Mouse (Mus musculus) adrenal gland (tissue): ENCODE data around the gene Arfgap1.

Experiments
- intact Hi-C: fragments of 180-260 bp; cut with DNase I; formaldehyde crosslinking; loops from one replicate; pipeline ENCODE4 v1.15.1; 2025

The Arfgap1 gene

DNA sequence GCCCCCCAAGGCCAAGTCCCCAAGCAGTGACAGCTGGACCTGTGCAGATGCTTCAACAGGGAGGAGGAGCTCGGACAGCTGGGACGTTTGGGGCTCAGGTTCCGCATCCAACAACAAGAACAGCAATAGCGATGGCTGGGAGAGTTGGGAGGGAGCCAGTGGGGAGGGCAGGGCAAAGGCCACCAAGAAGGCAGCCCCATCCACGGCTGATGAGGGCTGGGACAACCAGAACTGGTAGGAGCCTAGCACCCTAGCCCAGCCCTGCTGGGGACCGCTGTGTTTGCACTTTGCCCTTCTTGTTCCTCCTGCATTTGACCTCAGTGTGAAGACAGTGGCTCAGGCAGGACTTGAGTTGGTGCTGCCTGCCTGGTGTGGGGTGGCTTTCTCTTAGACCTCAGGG is 14.1 kb downstream of the Arfgap1 start:
- intact Hi-C loops = no loop called here

DNA sequence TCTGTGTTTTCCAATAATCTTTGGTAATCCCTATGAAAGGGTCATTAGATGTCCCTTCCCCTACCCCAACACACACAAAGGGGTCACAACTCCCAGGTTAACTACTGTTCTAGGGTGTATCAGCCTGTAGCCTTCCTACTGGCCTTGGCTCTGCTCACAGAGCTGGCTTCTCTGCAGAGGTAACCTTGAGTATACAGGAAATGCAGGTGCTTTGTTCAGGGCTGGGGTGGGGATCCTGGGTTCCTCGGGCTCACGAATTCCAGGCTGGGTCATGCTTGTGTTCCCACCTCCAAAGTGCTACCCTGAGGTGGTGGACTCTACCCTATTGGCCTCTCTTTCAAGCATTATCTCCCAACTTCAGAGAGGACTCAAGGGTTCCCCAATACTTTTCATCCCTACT is 18.6 kb downstream of the Arfgap1 start:
- intact Hi-C loops = no loop called here

DNA sequence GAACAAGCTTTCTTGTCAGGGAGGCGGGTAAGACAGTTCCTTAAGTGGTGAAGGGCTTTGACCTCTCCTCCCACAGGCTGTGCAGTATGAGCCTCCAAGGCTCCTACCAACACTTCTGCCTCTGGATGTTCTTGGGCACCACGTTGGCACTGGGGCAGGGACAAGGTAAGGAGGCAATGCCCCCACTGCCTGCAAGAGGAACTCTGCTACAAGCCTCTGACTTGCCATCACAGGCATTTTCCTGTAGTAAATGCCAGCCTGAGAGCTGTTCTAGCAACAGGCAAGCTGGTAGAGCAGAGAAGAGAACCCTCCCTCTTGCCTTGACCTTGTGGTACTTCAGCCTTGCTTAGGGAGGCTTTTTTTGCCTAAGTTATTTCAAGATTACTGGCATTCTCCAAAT is 19.4 kb downstream of the Arfgap1 start, which contains the start of gene Col20a1:
TSS of gene Col20a1 (plus strand) at position 87 of the 400 bp plus-strand sequence.
- intact Hi-C loops = no loop called here

DNA sequence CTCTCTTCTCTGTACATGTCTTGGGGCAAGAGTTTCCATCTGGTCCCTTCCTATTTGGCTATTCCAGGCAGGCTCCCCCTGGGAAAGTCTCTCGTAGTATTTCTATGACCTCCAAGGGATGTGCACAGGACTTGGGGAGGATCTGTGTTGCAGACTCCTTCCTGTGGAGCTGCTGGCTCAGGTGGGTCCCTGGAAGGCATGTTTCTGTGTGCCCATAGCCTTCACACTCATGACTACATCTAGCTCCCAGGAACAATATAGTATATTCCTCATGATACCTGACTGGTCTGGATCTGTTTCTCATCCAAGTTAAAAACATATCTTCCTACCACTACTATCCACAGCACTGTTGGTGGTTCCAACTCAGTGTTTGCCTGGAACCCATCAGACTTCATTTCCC is 20.0 kb downstream of the Arfgap1 start:
- intact Hi-C loops = no loop called here

DNA sequence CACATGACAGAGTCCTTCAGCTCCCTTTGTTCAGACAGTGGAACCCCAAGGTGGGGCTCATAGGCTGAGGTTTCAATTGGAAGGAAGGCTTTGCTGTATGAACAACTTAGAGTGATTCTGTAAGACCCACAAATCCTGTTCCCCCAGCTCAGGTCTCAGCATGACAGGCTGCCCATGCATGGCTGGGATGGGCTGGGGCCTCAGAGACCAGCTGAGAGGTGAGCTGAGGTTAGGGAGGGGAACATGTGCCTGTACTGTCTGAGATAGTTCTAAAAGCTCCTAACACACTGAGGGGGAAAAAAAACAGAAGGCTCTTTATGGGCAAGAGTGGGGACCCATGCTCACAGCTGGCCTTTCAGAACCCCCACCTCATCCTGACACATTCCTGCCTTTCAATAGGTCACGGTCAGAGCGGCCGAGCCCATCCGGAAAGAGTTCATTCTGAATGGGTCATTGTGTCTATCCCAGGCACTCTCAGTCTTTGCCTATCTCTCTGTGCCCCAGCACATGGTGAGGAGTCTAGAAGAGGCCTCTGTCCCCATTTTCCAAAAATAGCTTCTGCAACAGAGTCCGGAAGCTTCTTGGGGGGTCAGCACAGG is 20.5 kb downstream of the Arfgap1 start:
- intact Hi-C loops = no loop called here

DNA sequence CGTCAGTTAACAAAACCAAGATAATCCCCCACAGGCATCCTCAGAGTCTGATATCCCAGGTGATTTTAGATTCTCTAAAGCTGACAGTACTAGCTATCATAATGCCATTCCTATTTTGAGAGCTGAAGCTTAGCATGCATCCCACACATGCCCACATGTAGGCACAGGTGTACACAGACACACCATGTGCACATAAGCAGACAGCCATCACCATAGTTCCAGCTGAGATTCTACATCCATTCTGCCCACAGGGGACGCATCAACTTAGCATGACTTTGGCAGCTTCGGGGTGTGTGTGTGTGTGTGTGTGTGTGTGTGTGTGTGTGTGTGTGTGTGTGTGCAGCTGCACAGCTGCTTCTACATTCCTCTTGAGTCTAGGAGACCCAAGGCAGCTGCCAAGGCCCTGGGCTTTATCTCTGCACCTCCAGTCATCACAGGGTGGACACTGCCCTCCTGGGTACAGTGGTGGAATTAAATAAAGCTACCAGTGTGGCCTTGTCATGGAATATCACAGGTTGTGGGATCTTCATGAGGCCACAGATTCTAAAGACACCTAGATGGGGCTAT is 21.4 kb downstream of the Arfgap1 start:
- intact Hi-C loops = no loop called here

DNA sequence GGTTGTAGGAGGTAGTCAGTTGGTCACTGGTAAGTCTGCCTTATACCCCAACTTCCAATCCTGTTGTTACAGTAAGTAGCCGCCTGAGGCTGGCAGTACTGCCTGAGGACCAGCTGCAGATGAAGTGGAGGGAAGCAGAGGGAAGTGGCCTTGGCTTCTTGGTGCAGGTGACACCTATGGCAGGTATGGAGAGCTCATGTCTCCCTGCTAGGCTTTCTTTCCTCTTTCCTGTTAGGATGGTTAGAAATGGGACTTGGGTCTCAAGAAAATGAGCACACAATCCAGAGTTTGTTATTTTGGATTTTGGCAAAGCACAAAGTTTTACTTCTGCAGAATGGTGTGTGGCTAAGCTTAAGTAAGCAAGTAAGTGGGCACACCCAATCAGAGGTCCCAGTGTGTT is 21.9 kb downstream of the Arfgap1 start:
- intact Hi-C loops = no loop called here

DNA sequence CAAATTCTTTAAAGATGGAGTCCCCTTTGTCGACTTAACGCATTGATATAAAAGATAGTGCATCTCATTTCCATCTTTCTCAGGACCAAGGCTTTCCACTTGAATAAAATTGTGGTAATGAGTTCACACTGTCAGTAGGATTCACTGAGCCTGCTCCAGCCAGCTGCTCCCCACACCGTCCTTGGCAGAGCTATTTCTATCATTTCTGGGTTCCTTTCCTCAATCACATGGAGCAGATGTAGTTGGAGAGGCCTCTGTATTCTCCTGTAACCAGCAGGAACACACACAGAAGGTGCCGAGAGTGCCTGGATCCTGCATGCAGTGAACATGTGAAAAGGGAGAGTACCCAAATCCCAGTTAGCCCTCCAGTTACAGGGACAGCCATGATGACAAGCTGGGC is 23.3 kb downstream of the Arfgap1 start:
- intact Hi-C loops = no loop called here

DNA sequence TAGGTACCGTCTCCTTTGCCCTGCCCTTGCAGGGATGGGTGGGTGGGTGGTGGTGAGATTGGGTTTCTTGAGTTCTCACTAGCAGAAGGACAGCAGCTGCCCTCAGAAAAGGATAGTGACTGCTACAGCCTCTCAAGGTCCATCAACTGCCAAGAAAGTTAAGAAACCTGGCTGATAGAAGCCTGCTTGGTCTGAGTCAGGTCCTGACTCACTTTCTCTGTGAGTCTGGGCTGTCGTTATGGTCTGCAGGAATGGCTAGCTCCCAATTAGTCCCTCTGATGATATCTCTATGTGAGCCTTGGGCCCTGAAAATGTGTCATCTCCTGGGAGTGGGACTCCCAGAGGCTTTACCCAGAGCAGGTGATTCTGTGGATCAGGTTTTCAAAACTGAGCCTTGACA is 27.3 kb downstream of the Arfgap1 start:
- intact Hi-C loops = no loop called here

DNA sequence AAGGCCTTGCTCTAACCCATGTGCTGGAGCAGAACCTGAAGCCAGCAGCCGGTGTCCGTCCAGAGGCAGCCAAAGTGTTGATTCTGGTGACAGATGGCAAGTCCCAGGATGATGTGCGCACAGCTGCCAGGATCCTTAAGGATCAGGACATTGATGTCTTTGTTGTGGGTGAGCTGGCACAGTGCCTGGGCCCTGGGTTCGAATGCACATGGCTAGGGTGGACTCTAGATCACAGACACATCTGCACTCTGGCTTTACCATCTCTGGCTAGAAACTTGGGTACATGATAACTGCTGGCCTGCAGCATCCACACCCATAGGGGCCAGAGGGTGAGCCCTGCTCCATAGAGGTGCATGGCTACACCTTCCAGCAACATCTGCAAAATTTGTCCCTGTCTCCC is 28.4 kb downstream of the Arfgap1 start:
- intact Hi-C loops = no loop called here

DNA sequence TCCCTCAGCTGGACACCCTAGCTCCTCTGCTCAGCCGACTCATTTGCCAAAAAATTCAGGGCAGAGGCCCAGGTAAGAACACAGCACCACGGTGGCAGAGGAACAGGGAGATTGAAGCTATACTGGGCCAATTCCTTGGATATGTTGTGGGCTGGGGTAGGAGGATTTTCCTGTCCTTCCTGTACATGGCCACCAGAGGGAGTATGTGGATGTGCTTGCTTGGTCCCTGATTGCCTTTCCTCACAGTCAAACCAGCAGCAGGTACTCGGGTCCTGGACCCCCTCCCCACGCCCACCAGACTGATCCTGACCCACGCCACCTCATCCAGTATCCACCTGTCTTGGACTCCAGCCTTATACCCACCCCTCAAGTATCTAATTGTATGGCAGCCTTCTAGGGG is 29.4 kb downstream of the Arfgap1 start:
- intact Hi-C loops = loop anchor here (1.0 kb wide), 1 partner anchor 64 kb away; no protein-coding TSS in a partner anchor

DNA sequence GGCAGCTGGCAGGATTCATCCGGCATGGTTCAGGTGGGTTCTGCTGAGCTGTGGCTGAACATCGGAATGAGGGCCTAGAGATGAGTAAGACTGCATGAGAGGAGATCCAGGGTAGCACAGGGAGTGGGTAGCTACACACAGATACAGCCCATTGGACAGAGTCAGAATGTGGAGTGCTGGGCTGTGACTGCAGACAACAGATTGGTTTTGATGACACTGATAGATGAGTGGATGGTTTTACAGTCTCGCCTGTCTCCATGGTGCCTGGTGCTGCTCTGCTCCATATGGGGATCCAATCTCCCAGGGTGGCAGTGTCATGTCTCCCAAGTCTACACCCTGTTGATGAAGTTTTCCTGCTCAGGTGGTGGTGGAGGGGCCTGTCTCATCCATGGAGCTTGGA is 29.9 kb downstream of the Arfgap1 start:
- intact Hi-C loops = loop anchor here (1.0 kb wide), 1 partner anchor 63 kb away; no protein-coding TSS in a partner anchor

DNA sequence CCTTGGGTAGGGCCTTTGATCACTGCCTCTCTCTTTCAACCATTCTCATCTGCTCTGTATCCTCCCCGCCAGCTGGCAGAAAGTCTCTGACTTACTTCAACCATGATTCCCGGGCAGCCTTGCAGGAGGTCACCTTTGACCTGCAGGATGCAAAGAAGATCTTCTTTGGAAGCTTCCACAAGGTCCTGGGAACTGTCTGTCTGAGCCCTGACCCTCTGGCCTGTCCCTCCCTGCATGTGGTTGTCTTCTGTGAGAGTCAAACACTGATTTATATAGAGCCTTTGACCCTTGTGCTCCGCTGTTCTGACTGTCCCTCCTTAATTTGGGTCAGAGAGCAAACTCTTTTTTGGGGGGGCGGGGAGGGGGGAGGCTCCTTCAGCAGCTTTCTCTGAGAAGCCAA is 40.0 kb downstream of the Arfgap1 start:
- intact Hi-C loops = no loop called here

DNA sequence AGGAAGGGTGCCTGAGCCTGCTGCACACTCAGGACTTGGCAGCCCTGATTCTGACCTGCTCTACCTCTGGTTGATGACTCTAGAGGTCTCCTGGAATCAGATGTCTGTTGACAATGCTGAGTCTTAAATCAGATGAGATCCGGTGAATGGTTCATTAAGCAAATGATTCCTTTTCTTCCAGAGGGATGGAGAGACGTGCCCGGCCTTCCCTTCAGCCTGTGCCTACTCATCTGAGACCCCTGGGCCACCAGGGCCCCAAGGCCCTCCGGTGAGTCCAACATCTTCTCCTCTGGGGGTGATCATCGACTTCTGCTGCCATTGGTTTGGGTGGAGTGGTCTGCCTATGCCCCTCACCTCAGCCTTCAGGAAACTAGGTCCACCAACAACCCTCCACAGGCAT is 41.3 kb downstream of the Arfgap1 start:
- intact Hi-C loops = no loop called here

DNA sequence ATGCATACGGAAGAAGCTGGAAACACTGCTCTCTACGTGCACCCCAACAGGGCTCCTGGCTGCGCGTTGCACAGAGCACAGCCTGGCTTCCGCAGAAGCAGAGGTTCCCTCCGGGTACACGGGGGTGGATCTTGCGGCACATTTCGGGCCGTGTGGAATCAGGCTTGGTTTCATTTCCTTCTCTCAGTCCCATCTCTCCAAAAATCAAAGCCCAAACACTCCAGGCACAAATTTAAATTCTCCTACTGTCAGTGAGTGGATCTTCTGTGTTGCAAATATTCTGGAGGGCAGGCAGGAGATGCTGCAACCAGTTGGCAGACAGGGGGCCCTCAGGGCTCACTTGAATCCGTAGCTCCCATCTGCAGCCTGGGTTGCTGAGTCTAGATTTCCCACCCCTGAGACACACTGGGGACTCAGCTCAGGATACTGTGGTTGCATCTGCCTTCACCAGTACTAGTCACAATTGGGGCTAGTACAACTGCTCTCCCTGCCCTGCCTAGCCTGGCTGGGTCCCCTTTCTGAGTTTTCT is 64.4 kb downstream of the Arfgap1 start:
- intact Hi-C loops = no loop called here
